Mouse (Mus musculus) embryonic fibroblast, embryonic 13.5 days (primary cell): Measurements from ENCODE around the gene Ctrb1. TPM values are rescaled to one million over a fixed set of nuclear protein-coding genes. Genes with fewer than 3 reads are reported as not detected.
A peak's percentile ranks its signal among the peaks of the same experiment; 100 is the strongest.

Source experiments
- H3K27ac ChIP-seq: 2 replicates; pipeline ENCODE4 v1.5.1; 2012; ENCODE audit warnings: low read length, control low read depth, inconsistent platforms; ENCODE audit not compliant: insufficient read depth
- H3K4me1 ChIP-seq: 2 replicates; pipeline ENCODE4 v1.6.1; 2011; ENCODE audit warnings: low read length; ENCODE audit not compliant: control insufficient read depth, insufficient read depth
- H3K4me3 ChIP-seq: 2 replicates; pipeline ENCODE4 v1.5.1; 2011; ENCODE audit warnings: mild to moderate bottlenecking, control low read depth, low read length; ENCODE audit not compliant: insufficient read depth
- CTCF ChIP-seq: IDR thresholded peaks from 2 replicates; pipeline ENCODE4 v1.5.1; 2011; ENCODE audit warnings: mild to moderate bottlenecking, control low read depth, low read length, moderate library complexity, borderline replicate concordance; ENCODE audit not compliant: insufficient read depth
- POLR2A ChIP-seq: IDR thresholded peaks from 2 replicates; pipeline ENCODE4 v1.6.1; 2011; ENCODE audit warnings: low read depth, mild to moderate bottlenecking, control low read depth, low read length, moderate library complexity
- polyA plus RNA-seq: library from polyadenylated mRNA; stranded (reverse); fragments of >200 nt; gene quantifications from 2 replicates; pipeline ENCODE4 v1.2.4, GENCODE M21; 2011; ENCODE audit warnings: low read depth; ENCODE audit not compliant: missing spikeins, insufficient read length

Ctrb1 gene
- polyA plus RNA-seq, 1 experiment: not detected

DNA sequence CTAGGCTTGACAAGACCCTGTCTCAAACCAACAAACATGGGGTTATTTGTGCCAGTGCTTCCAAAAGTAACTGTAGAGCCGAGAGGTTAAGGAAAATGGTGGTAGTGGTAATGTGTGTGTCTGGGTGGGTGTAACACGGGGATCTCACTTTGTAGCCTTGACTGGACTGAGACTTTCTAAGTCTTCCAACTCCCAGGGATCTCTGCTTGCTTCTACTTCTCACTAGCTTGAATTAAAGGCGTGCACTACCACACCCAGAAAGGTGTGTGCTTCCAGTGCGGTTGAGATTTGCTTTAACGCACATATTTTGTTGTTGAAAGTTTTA is 47.9 kb downstream of the Ctrb1 start:
- Histone ChIP-seq H3K27ac (peak overlapping the region; percentile 90), H3K4me3 (peak overlapping the region; percentile 57), H3K4me1 (peaks cover 6% of the 10 kb centered on the region; the same call in 1 of the 2 replicates)
- TF ChIP-seq CTCF (no peak), POLR2A (no peak)

DNA sequence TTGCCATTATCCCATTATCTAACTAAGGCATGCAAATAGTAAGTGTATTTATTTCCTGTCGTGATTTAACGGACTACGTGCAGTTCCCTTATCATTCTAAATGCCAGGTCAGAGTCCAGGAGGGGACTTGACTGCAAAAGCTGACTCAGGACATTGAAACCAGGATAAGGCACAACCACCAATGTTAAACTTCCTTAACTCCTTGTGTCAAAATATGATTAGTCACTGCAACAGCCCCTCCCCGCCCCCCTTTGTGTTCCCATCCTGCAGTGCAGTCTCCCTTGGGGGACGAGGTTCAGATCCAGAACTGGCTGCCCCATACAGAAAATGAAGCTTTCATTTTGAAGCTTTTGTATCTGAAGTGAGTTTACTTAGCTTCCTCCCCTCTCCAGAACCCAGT is 48.3 kb downstream of the Ctrb1 start:
- peak overlapping the region; percentile 57 for H3K4me3 ChIP-seq
- TF ChIP-seq POLR2A (no peak), CTCF (no peak)
- peaks cover 6% of the 10 kb centered on the region; the same call in 1 of the 2 replicates for H3K4me1 ChIP-seq
- H3K27ac ChIP-seq: peak overlapping the region; percentile 90

DNA sequence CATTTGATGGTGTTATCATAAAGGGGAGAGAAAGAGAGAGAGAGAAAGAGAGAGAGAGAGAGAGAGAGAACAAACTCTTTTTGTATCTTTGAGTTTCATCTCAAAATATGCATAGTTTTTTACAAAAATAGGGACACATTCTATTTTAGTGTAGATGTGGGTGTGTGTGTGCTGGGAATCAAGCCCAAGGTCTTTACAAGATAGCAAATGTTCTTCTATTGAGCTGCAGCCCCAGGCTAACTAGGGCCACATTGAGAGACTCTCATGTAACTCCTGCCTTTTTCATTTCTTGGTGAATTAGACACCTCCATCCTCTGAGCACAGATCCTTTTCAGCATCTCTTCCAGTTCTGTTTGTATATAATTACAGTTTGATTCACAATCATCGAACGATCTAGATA is 49.7 kb downstream of the Ctrb1 start:
- Histone ChIP-seq H3K4me1 (peaks cover 6% of the 10 kb centered on the region; the same call in 1 of the 2 replicates), H3K4me3 (no peak overlapping the region), H3K27ac (no peak overlapping the region)
- TF ChIP-seq CTCF (no peak), POLR2A (no peak)

DNA sequence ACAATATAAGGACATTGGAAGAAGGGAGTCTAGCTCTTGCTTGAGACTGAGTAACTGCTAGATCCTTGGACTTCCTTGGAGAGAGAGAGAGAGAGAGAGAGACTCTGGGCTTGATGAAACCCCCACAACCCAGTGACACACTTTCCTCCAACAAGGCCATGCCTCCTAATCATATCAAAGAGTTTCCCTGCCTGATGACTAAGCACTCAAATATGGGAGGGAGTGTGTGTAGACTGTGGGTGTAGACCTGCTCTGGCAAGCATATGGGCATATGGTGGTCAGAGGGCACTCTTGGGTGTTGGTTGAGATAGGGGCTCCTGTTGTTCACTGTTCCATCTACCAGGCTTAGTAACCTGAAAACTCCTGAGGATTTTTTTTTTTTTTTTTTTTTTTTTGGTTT is 52.7 kb downstream of the Ctrb1 start:
- TF ChIP-seq POLR2A: no peak
- TF ChIP-seq CTCF: no peak
- Histone ChIP-seq H3K27ac (no peak overlapping the region), H3K4me3 (no peak overlapping the region), H3K4me1 (peaks cover 6% of the 10 kb centered on the region; the same call in 1 of the 2 replicates)

Other genes with a start within 250 kb of the Ctrb1 start
- gene Wdr59, start 168.9 kb downstream of the Ctrb1 start, polyA plus RNA-seq: 10.2 and 10.9 TPM in 2 replicates
- 37.5 and 43.8 TPM in 2 replicates for gene Znrf1, start 154.9 kb downstream of the Ctrb1 start, polyA plus RNA-seq
- gene Ldhd, start 60.6 kb downstream of the Ctrb1 start, polyA plus RNA-seq: 0.46 and 0.53 TPM in 2 replicates
- 7.2 and 11.7 TPM in 2 replicates for gene Zfp1, start 47.6 kb downstream of the Ctrb1 start, polyA plus RNA-seq
- 37.0 and 45.8 TPM in 2 replicates for gene Bcar1, start 52.8 kb upstream of the Ctrb1 start, polyA plus RNA-seq
- gene Cfdp1, start 163.3 kb upstream of the Ctrb1 start, polyA plus RNA-seq: 120 and 149 TPM in 2 replicates
- gene Tmem170, start 185.7 kb upstream of the Ctrb1 start, polyA plus RNA-seq: 2.6 and 3.2 TPM in 2 replicates
- gene Chst5, start 219.4 kb upstream of the Ctrb1 start, polyA plus RNA-seq: 0.79 and 1.9 TPM in 2 replicates
- 11.4 and 12.2 TPM in 2 replicates for gene Tmem231, start 242.9 kb upstream of the Ctrb1 start, polyA plus RNA-seq
- 51.0 and 61.1 TPM in 2 replicates for gene Gabarapl2, start 249.7 kb upstream of the Ctrb1 start, polyA plus RNA-seq